Mouse (Mus musculus): ENCODE results near the gene Nipa2. TPM values are rescaled to one million over a fixed set of nuclear protein-coding genes. Genes with fewer than 3 reads are reported as not detected.

Nipa2 gene
- polyA plus RNA-seq, 1 experiment from 2014 or later = 53.7 TPM

DNA sequence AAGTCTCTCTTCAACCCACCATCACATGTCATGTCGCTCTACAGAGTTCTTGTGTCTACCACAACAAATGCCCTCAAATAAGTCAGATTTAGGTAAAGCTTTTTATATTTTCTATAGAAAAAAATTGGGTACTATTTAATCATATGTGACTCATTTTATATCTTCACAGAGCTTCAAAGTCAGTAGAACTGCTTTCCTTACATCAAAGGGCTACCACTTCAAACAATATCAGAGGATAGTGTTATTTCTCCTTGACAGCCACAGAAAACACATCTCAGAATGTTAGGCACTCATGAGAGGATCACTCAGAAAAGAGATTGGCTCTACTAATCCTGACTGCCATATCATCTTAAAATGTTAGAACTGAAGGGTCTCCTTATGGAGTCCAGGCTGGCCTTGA is 1.8 kb downstream of the Nipa2 start:
- no peaks in the 10 kb centered on the region for H3K9me3 ChIP-seq (ENCODE audit: control insufficient read depth, low read length)
- H3K4me3 ChIP-seq (ENCODE audit: low read depth, low read length) = no peak overlapping the region
- ATAC-seq (ENCODE audit: insufficient number of reproducible peaks, low FRiP score, low TSS enrichment, low read depth) = no peak
- H3K4me1 ChIP-seq (ENCODE audit: control insufficient read depth, insufficient read depth, low read length) = 0 out of 2 replicates have a peak, but pooled peaks cover 7% of the 10 kb centered on the region
- H3K27me3 ChIP-seq (ENCODE audit: control insufficient read depth, insufficient read depth, low read length) = no peaks in the 10 kb centered on the region
- peaks cover 5% of the 10 kb centered on the region; the same call in 1 of the 2 replicates for H3K36me3 ChIP-seq (ENCODE audit: control insufficient read depth, insufficient read depth, low read length)
- DNase-seq (ENCODE audit: low spot score) = no peak
- H3K27ac ChIP-seq (replicated peaks; ENCODE audit: low read depth, low read length) = no peak overlapping the region
- H3K9ac ChIP-seq (ENCODE audit: low read length) = no peak overlapping the region
- 92% methylated on average over 1 of the region's 1 CpGs for WGBS
- H3K4me2 ChIP-seq (ENCODE audit: low read depth, severe bottlenecking) = no peak overlapping the region

DNA sequence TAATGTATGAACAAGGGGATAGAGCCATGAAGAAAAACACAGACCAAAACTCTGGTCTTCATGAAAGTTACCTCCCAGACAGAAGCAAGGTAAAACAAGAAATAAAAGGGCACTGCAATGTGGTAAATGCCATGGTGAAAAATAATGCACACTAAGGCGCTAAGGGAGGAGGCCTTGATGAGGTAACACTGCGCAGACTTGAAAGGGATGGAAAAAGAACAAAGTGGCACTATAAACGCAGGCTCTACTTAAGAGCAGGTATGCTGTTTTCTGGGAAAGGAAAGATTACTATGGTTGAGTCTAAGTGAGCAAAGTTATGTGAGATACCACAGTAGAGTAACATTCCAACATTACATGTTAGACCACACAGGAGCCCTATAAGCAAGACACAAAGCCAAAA is 2.5 kb downstream of the Nipa2 start:
- ATAC-seq (ENCODE audit: insufficient number of reproducible peaks, low FRiP score, low TSS enrichment, low read depth) (no peak), DNase-seq (ENCODE audit: low spot score) (no peak)
- Histone ChIP-seq H3K27me3 (ENCODE audit: control insufficient read depth, insufficient read depth, low read length) (no peaks in the 10 kb centered on the region), H3K27ac (replicated peaks; ENCODE audit: low read depth, low read length) (no peak overlapping the region), H3K36me3 (ENCODE audit: control insufficient read depth, insufficient read depth, low read length) (peaks cover 5% of the 10 kb centered on the region; the same call in 1 of the 2 replicates), H3K4me3 (ENCODE audit: low read depth, low read length) (no peak overlapping the region), H3K9ac (ENCODE audit: low read length) (no peak overlapping the region), H3K4me2 (ENCODE audit: low read depth, severe bottlenecking) (no peak overlapping the region), H3K9me3 (ENCODE audit: control insufficient read depth, low read length) (no peaks in the 10 kb centered on the region), H3K4me1 (ENCODE audit: control insufficient read depth, insufficient read depth, low read length) (0 out of 2 replicates have a peak, but pooled peaks cover 7% of the 10 kb centered on the region)
- 93% methylated on average over 3 of the region's 3 CpGs for WGBS

DNA sequence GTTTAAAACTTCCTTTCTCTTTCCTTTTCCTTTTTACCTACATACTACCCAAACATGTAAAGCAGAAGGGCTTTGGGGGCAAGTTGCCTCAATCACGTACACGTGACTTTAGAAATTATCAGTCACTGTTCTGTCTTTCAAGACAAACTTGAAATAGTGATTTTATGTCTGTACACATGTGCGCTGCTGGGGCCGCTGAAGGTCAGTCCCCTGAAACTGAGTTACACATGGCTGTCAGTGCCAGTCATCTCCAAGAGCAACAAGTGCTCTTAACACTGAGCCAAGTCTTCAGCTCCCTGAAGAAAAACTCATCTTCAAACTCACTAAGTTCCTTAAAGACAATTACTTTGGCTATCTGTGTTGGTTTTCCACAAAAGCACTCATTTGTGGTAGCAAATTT is 4.4 kb downstream of the Nipa2 start:
- 95% methylated on average over 4 of the region's 4 CpGs for WGBS

DNA sequence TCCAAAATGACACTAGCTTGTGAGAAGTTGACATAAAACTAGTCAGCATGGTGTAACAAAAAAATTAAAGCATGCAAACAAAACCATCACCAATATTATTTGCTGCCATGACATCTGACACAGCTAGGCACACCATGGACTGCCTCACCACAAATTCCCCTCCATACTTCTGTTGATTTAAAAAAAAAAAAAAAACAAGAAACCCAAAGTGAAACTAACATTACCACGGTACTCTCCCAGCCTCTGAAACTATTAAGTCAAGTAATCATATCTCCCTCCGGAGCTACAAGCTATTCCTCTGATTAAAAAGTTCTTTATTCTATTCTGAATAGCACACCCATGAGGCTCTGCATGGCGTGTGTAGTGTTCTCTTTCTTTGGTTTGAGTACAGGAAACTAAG is 5.1 kb downstream of the Nipa2 start:
- no peak for ATAC-seq (ENCODE audit: insufficient number of reproducible peaks, low FRiP score, low TSS enrichment, low read depth)
- WGBS = 94% methylated on average over 3 of the region's 3 CpGs
- Histone ChIP-seq H3K27me3 (ENCODE audit: control insufficient read depth, insufficient read depth, low read length) (no peaks in the 10 kb centered on the region), H3K9me3 (ENCODE audit: control insufficient read depth, low read length) (no peaks in the 10 kb centered on the region), H3K4me1 (ENCODE audit: control insufficient read depth, insufficient read depth, low read length) (0 out of 2 replicates have a peak, but pooled peaks cover 3% of the 10 kb centered on the region), H3K27ac (replicated peaks; ENCODE audit: low read depth, low read length) (no peak overlapping the region), H3K4me3 (ENCODE audit: low read depth, low read length) (no peak overlapping the region), H3K9ac (ENCODE audit: low read length) (no peak overlapping the region), H3K4me2 (ENCODE audit: low read depth, severe bottlenecking) (no peak overlapping the region), H3K36me3 (ENCODE audit: control insufficient read depth, insufficient read depth, low read length) (peaks cover 9% of the 10 kb centered on the region; the same call in 1 of the 2 replicates)
- DNase-seq (ENCODE audit: low spot score) = no peak

More for the DNA sequence above, 4.4 kb downstream of the Nipa2 start:
- Histone ChIP-seq H3K9me3 (ENCODE audit: control insufficient read depth, low read length) (no peaks in the 10 kb centered on the region), H3K27ac (replicated peaks; ENCODE audit: low read depth, low read length) (no peak overlapping the region), H3K4me3 (ENCODE audit: low read depth, low read length) (no peak overlapping the region), H3K4me1 (ENCODE audit: control insufficient read depth, insufficient read depth, low read length) (0 out of 2 replicates have a peak, but pooled peaks cover 4% of the 10 kb centered on the region), H3K9ac (ENCODE audit: low read length) (no peak overlapping the region), H3K27me3 (ENCODE audit: control insufficient read depth, insufficient read depth, low read length) (no peaks in the 10 kb centered on the region), H3K4me2 (ENCODE audit: low read depth, severe bottlenecking) (no peak overlapping the region), H3K36me3 (ENCODE audit: control insufficient read depth, insufficient read depth, low read length) (peaks cover 9% of the 10 kb centered on the region; the same call in 1 of the 2 replicates)
- DNase-seq (ENCODE audit: low spot score) = no peak
- ATAC-seq (ENCODE audit: insufficient number of reproducible peaks, low FRiP score, low TSS enrichment, low read depth) = no peak

DNA sequence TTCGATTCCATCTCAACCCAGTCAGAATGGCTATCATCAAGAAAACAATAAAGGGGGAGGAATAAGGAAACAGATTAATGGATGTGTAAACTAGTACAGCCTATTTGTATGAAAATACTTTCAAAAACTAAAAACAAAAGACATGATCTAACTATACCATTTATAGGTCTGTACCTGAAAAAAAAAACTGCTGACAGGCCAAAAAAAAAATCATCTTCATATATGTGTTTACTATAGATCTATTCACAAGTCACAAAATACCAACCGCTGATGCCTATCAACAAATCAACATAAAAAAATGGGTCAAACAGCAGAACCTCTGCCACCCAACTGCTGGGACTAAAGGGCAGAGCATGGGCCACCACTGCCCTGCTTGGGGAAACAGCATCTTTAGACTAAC is 6.2 kb downstream of the Nipa2 start:
- H3K4me1 ChIP-seq (ENCODE audit: control insufficient read depth, insufficient read depth, low read length) = 0 out of 2 replicates have a peak, but pooled peaks cover 3% of the 10 kb centered on the region
- 97% methylated on average over 2 of the region's 2 CpGs for WGBS
- no peak overlapping the region for H3K4me3 ChIP-seq (ENCODE audit: low read depth, low read length)
- H3K4me2 ChIP-seq (ENCODE audit: low read depth, severe bottlenecking) = no peak overlapping the region
- DNase-seq (ENCODE audit: low spot score) (no peak), ATAC-seq (ENCODE audit: insufficient number of reproducible peaks, low FRiP score, low TSS enrichment, low read depth) (no peak)
- H3K27me3 ChIP-seq (ENCODE audit: control insufficient read depth, insufficient read depth, low read length) = no peaks in the 10 kb centered on the region
- H3K27ac ChIP-seq (replicated peaks; ENCODE audit: low read depth, low read length) = no peak overlapping the region
- H3K9ac ChIP-seq (ENCODE audit: low read length) = no peak overlapping the region
- no peaks in the 10 kb centered on the region for H3K9me3 ChIP-seq (ENCODE audit: control insufficient read depth, low read length)
- H3K36me3 ChIP-seq (ENCODE audit: control insufficient read depth, insufficient read depth, low read length) = peaks cover 9% of the 10 kb centered on the region; the same call in 1 of the 2 replicates

DNA sequence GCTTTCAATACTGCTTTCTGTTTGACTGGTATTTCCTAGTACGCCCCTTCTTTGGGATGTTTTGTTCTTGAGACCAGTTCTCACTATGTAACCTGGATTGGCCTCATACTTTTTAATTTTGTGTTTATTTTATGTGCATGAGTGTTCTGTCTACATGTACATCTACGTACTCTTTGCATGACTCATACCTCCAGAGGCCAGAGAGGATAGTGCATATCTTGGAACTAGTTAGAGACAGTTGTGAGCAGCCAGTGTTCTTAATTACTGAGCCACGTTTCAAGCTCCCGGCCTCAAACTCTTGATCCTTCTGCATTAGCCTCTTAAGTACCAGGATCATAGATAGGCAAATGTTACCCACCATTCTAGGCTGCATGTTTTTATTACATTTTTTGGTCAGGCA is 23.9 kb downstream of the Nipa2 start:
- Histone ChIP-seq H3K36me3 (ENCODE audit: control insufficient read depth, insufficient read depth, low read length) (no peaks in the 10 kb centered on the region), H3K4me1 (ENCODE audit: control insufficient read depth, insufficient read depth, low read length) (no peaks in the 10 kb centered on the region), H3K9ac (ENCODE audit: low read length) (no peak overlapping the region), H3K4me3 (ENCODE audit: low read depth, low read length) (no peak overlapping the region), H3K9me3 (ENCODE audit: control insufficient read depth, low read length) (no peaks in the 10 kb centered on the region), H3K27ac (replicated peaks; ENCODE audit: low read depth, low read length) (no peak overlapping the region), H3K27me3 (ENCODE audit: control insufficient read depth, insufficient read depth, low read length) (no peaks in the 10 kb centered on the region), H3K4me2 (ENCODE audit: low read depth, severe bottlenecking) (no peak overlapping the region)
- ATAC-seq (ENCODE audit: insufficient number of reproducible peaks, low FRiP score, low TSS enrichment, low read depth) (no peak), DNase-seq (ENCODE audit: low spot score) (no peak)
- 86% methylated on average over 4 of the region's 4 CpGs for WGBS

DNA sequence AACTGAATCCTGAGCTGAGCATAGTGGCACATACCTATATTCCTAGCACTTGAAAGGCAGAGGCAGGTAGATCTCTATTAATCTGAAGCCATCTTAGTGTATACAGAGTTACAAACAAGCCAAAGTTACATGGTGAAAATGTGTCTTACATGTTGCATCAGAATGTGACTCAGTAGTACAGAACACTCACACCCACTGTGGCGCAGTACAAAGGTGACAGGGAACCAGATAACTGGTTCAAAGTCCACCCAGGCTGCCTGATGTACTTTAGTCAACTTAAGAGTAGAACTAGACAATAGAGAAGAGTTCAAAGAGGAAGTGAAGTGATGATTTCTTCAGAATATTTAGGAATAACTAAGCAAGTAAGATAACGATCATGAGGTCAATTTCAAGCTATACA is 27.3 kb downstream of the Nipa2 start:
- DNase-seq (ENCODE audit: low spot score) (no peak), ATAC-seq (ENCODE audit: insufficient number of reproducible peaks, low FRiP score, low TSS enrichment, low read depth) (no peak)
- Histone ChIP-seq H3K36me3 (ENCODE audit: control insufficient read depth, insufficient read depth, low read length) (no peaks in the 10 kb centered on the region; the same call in 1 of the 2 replicates), H3K27me3 (ENCODE audit: control insufficient read depth, insufficient read depth, low read length) (no peaks in the 10 kb centered on the region), H3K4me3 (ENCODE audit: low read depth, low read length) (no peak overlapping the region), H3K4me1 (ENCODE audit: control insufficient read depth, insufficient read depth, low read length) (no peaks in the 10 kb centered on the region), H3K4me2 (ENCODE audit: low read depth, severe bottlenecking) (no peak overlapping the region), H3K9me3 (ENCODE audit: control insufficient read depth, low read length) (no peaks in the 10 kb centered on the region), H3K9ac (ENCODE audit: low read length) (no peak overlapping the region), H3K27ac (replicated peaks; ENCODE audit: low read depth, low read length) (no peak overlapping the region)
- 91% methylated on average over 2 of the region's 2 CpGs for WGBS

DNA sequence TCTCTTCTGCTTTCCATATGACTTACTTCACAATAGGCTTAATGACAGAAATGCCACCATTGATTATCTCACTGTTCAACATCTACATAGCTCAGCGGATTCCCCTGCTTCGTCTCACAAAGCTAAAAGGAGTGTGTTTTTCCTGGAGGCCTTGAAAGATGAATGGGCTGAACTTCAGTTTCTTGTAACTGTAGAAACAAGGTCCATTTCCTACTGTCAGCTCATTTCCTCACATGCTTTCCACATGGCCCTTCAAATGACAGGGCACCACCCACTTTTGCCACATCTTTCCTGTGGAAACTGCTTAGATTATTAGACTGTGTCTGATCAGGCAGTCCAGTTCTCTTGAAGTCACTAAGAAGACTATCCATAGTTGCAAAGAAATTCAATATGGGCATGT is 33.6 kb downstream of the Nipa2 start:
- H3K27me3 ChIP-seq (ENCODE audit: control insufficient read depth, insufficient read depth, low read length) = no peaks in the 10 kb centered on the region
- H3K27ac ChIP-seq (replicated peaks; ENCODE audit: low read depth, low read length) = no peak overlapping the region
- H3K4me3 ChIP-seq (ENCODE audit: low read depth, low read length) = no peak overlapping the region
- H3K9me3 ChIP-seq (ENCODE audit: control insufficient read depth, low read length) = no peaks in the 10 kb centered on the region
- WGBS = 84% methylated on average over 2 of the region's 2 CpGs
- no peak overlapping the region for H3K9ac ChIP-seq (ENCODE audit: low read length)
- peaks cover 4% of the 10 kb centered on the region; the same call in 1 of the 2 replicates for H3K36me3 ChIP-seq (ENCODE audit: control insufficient read depth, insufficient read depth, low read length)
- DNase-seq (ENCODE audit: low spot score) (no peak), ATAC-seq (ENCODE audit: insufficient number of reproducible peaks, low FRiP score, low TSS enrichment, low read depth) (no peak)
- H3K4me2 ChIP-seq (ENCODE audit: low read depth, severe bottlenecking) = no peak overlapping the region
- no peaks in the 10 kb centered on the region for H3K4me1 ChIP-seq (ENCODE audit: control insufficient read depth, insufficient read depth, low read length)

DNA sequence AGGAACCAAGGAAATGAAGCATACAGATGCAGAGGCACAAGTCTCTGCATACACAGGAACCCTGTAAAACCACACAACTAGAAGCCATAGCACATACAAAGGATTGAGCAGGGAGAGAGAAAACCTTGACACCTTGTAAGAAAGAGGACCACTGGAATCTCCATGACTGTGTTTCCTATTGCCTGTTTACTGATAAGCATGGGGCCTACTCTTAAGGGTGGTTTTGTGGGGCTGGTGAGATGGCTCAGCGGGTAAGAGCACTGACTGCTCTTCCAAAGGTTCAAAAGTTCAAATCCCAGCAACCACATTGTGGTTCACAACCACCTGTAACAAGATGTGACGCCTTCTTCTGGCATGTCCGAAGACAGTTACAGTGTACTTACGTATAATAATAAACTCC is 35.0 kb downstream of the Nipa2 start:
- Histone ChIP-seq H3K4me1 (ENCODE audit: control insufficient read depth, insufficient read depth, low read length) (no peaks in the 10 kb centered on the region), H3K9ac (ENCODE audit: low read length) (no peak overlapping the region), H3K36me3 (ENCODE audit: control insufficient read depth, insufficient read depth, low read length) (peaks cover 4% of the 10 kb centered on the region; the same call in 1 of the 2 replicates), H3K9me3 (ENCODE audit: control insufficient read depth, low read length) (no peaks in the 10 kb centered on the region), H3K27me3 (ENCODE audit: control insufficient read depth, insufficient read depth, low read length) (no peaks in the 10 kb centered on the region), H3K4me2 (ENCODE audit: low read depth, severe bottlenecking) (no peak overlapping the region), H3K27ac (replicated peaks; ENCODE audit: low read depth, low read length) (no peak overlapping the region), H3K4me3 (ENCODE audit: low read depth, low read length) (no peak overlapping the region)
- 93% methylated on average over 4 of the region's 4 CpGs for WGBS
- ATAC-seq (ENCODE audit: insufficient number of reproducible peaks, low FRiP score, low TSS enrichment, low read depth) (no peak), DNase-seq (ENCODE audit: low spot score) (no peak)
